Mouse (Mus musculus): ENCODE measurements around the gene Lrrc32.

DNA sequence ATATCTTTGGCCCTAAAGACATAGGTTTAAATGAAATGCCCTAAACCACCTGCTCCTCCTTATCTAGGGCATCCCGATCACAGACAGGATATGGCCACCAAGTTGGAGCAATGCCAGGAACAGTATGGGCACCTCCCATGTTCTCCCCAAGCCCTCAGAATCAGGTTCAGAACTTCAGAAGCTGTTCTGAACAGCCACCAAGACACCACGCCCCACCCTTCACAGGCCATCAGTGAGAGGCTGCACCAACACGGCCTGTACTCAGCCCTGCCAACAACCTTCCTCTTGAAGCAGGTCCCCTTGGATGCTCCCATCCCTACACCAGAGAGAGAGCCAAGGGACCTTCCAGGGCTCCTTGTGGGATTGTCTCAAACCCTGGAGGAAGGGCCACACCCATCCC lies 55.5 kb downstream of the Lrrc32 start:
- TF ChIP-seq POLR2A (IDR thresholded peaks at IDR 0.05; ENCODE audit: borderline replicate concordance, insufficient read depth, low read length): no peak
- TF ChIP-seq CTCF (IDR thresholded peaks at IDR 0.05; ENCODE audit: borderline replicate concordance, insufficient read depth, low read depth, low read length): no peak
